Mouse (Mus musculus) hindbrain, embryonic 15.5 days (tissue): ENCODE data around the gene Oser1. TPM values are rescaled to one million over a fixed set of nuclear protein-coding genes. Genes with fewer than 3 reads are reported as not detected.
"Not testable (repeated sequence)": the region's sequence is repeated elsewhere in the genome, so short reads cannot be mapped to it uniquely, and the experiment has no call there.

Experiments
- ATAC-seq: fragments of 200-750 bp; cut with Nextera tagmentation; 2 replicates; pipeline ENCODE4 v1.8.0; 2017; ENCODE audit warnings: low read depth, moderate number of reproducible peaks, moderate TSS enrichment; ENCODE audit not compliant: low FRiP score
- H3K27ac ChIP-seq: fragments of 300-500 bp; sonication (generic); replicated peaks from 2 replicates; pipeline ENCODE4 v1.5.1; 2015; ENCODE audit warnings: mild to moderate bottlenecking, inconsistent platforms
- H3K27me3 ChIP-seq: fragments of 300-500 bp; sonication (generic); 2 replicates; pipeline ENCODE4 v1.6.1; 2015; ENCODE audit warnings: control low read depth, inconsistent platforms
- H3K36me3 ChIP-seq: fragments of 300-500 bp; sonication (generic); 2 replicates; pipeline ENCODE4 v1.6.1; 2015; ENCODE audit warnings: control low read depth, inconsistent platforms
- H3K4me1 ChIP-seq: fragments of 300-500 bp; sonication (generic); replicated peaks from 2 replicates; pipeline ENCODE4 v1.6.1; 2015; ENCODE audit warnings: control low read depth, inconsistent platforms
- H3K4me2 ChIP-seq: fragments of 300-500 bp; sonication (generic); 2 replicates; pipeline ENCODE4 v1.6.1; 2015; ENCODE audit warnings: moderate library complexity, mild to moderate bottlenecking, inconsistent platforms
- H3K4me3 ChIP-seq: fragments of 300-500 bp; sonication (generic); 2 replicates; pipeline ENCODE4 v1.5.1; 2015; ENCODE audit warnings: mild to moderate bottlenecking, inconsistent platforms
- H3K9ac ChIP-seq: fragments of 300-500 bp; sonication (generic); 2 replicates; pipeline ENCODE4 v1.6.1; 2015; ENCODE audit warnings: inconsistent platforms
- H3K9me3 ChIP-seq: fragments of 300-500 bp; sonication (generic); 2 replicates; pipeline ENCODE4 v1.6.1; 2016; ENCODE audit warnings: control low read depth, inconsistent platforms
- WGBS: fragments of 180-500 bp; shearing (Covaris S2); methylation state at CpG from one replicate; pipeline ENCODE4 v1.1.7; 2015; 5-methylcytosine and 5-hydroxymethylcytosine counted together
- polyA plus RNA-seq: library from polyadenylated mRNA; unstranded; fragments of >200 nt; fragmentation: Nextera tagmentation; extraction: Ambion mirVana; gene quantifications from 2 replicates; pipeline ENCODE4 v1.2.1, GENCODE M21; 2015

The Oser1 gene
- polyA plus RNA-seq, 1 experiment from 2014 or later = 72.1 TPM

GRCm38 (mm10) chr2:163417830-163418229, 6.7 kb downstream of the Oser1 start:
- H3K36me3 ChIP-seq = peaks cover 13% of the 10 kb centered on the region
- peaks cover 33% of the 10 kb centered on the region for H3K4me1 ChIP-seq
- H3K4me3 ChIP-seq = peak overlapping the region; percentile 76; the same call in 1 of the 2 replicates
- H3K27ac ChIP-seq = no peak overlapping the region
- H3K4me2 ChIP-seq = peak overlapping the region; percentile 74
- no peaks in the 10 kb centered on the region for H3K9me3 ChIP-seq
- H3K9ac ChIP-seq = no peak overlapping the region
- no peaks in the 10 kb centered on the region for H3K27me3 ChIP-seq
- no peak for ATAC-seq

GRCm38 (mm10) chr2:163417026-163417425, 7.5 kb downstream of the Oser1 start:
- no peaks in the 10 kb centered on the region for H3K27me3 ChIP-seq
- no peak overlapping the region for H3K4me2 ChIP-seq
- H3K27ac ChIP-seq = no peak overlapping the region
- 92% methylated on average over 6 of the region's 6 CpGs for WGBS
- ATAC-seq = no peak
- peaks cover 16% of the 10 kb centered on the region for H3K36me3 ChIP-seq
- no peak overlapping the region for H3K4me3 ChIP-seq
- H3K4me1 ChIP-seq = peaks cover 33% of the 10 kb centered on the region
- no peaks in the 10 kb centered on the region for H3K9me3 ChIP-seq
- H3K9ac ChIP-seq = no peak overlapping the region

- Histone ChIP-seq H3K27ac (no peak overlapping the region), H3K9me3 (no peaks in the 10 kb centered on the region), H3K4me3 (no peak overlapping the region), H3K27me3 (no peaks in the 10 kb centered on the region), H3K4me2 (no peak overlapping the region), H3K9ac (no peak overlapping the region), H3K4me1 (peaks cover 8% of the 10 kb centered on the region), H3K36me3 (peaks cover 46% of the 10 kb centered on the region)
- WGBS = 92% methylated on average over 9 of the region's 9 CpGs
- no peak for ATAC-seq
Measured at GRCm38 (mm10) chr2:163412846-163413590, 11.5 kb downstream of the Oser1 start.

GRCm38 (mm10) chr2:163412419-163412818, 12.1 kb downstream of the Oser1 start:
- ATAC-seq = no peak
- H3K4me2 ChIP-seq = no peak overlapping the region
- no peak overlapping the region for H3K9ac ChIP-seq
- no peaks in the 10 kb centered on the region for H3K27me3 ChIP-seq
- peaks cover 2% of the 10 kb centered on the region; the same call in 1 of the 2 replicates for H3K4me1 ChIP-seq
- H3K36me3 ChIP-seq = peaks cover 47% of the 10 kb centered on the region
- H3K27ac ChIP-seq = no peak overlapping the region
- WGBS = 98% methylated on average over 4 of the region's 4 CpGs
- no peaks in the 10 kb centered on the region for H3K9me3 ChIP-seq
- no peak overlapping the region for H3K4me3 ChIP-seq

GRCm38 (mm10) chr2:163411840-163412239, 12.7 kb downstream of the Oser1 start:
- H3K27me3 ChIP-seq = no peaks in the 10 kb centered on the region
- no peaks in the 10 kb centered on the region for H3K4me1 ChIP-seq
- H3K9me3 ChIP-seq = no peaks in the 10 kb centered on the region
- ATAC-seq = no peak
- H3K27ac ChIP-seq = no peak overlapping the region
- H3K4me3 ChIP-seq = no peak overlapping the region
- WGBS = 95% methylated on average over 4 of the region's 4 CpGs
- H3K9ac ChIP-seq = no peak overlapping the region
- no peak overlapping the region for H3K4me2 ChIP-seq
- peaks cover 53% of the 10 kb centered on the region for H3K36me3 ChIP-seq

GRCm38 (mm10) chr2:163411344-163411743, 13.2 kb downstream of the Oser1 start:
- ATAC-seq, H3K27me3 ChIP-seq, H3K9me3 ChIP-seq, H3K4me1 ChIP-seq, H3K9ac ChIP-seq, H3K4me3 ChIP-seq, H3K27ac ChIP-seq, H3K4me2 ChIP-seq: not testable (repeated sequence)
- WGBS = 98% methylated on average over 3 of the region's 3 CpGs
- peaks cover 53% of the 10 kb centered on the region for H3K36me3 ChIP-seq

GRCm38 (mm10) chr2:163410211-163410610, 14.3 kb downstream of the Oser1 start:
- no peak overlapping the region for H3K9ac ChIP-seq
- no peaks in the 10 kb centered on the region for H3K27me3 ChIP-seq
- WGBS = 90% methylated on average over 3 of the region's 3 CpGs
- no peaks in the 10 kb centered on the region for H3K9me3 ChIP-seq
- H3K4me2 ChIP-seq = no peak overlapping the region
- ATAC-seq = no peak
- no peak overlapping the region for H3K27ac ChIP-seq
- H3K36me3 ChIP-seq = peaks cover 57% of the 10 kb centered on the region
- H3K4me3 ChIP-seq = no peak overlapping the region
- no peaks in the 10 kb centered on the region for H3K4me1 ChIP-seq

DNA sequence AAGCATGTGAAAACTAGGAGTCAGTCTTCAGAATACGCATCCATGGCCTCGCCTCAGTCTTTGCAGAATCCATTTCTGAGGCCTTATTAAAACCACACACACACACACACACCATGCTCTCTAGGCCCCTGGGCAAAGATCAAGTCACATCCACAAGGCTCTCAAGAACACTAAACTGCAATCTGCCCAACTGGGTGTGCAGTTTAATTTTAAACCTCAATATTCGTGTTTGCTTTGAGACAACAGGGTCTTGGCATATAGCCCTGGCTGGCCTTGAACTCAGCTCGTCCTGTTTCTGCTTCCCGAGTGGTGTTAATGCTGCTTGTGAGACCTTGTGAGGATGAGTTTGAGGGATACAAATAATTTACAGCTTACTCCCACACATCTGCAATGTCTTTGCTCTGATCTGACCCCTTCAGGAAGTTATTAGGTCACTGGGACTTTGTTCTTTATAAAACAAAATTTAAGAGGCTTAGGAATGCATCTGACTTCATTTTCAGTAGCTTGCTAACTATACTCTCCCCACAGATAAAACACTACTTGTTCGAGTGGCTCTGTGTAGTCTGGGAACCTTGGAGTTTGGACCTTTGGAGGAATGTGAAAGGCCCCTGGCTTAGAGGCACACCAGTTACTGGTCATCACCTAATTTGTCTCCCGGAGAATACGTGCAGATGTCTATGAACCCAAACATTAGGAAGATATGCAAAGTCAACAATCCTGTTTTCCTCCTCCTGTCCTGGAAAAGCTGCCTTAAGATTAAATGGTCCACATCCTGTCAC, 20.3 kb downstream of the Oser1 start:
- 89% methylated on average over 8 of the region's 8 CpGs for WGBS
- no peaks in the 10 kb centered on the region for H3K9me3 ChIP-seq
- no peak overlapping the region for H3K4me2 ChIP-seq
- no peak for ATAC-seq
- peaks cover 32% of the 10 kb centered on the region for H3K36me3 ChIP-seq
- H3K9ac ChIP-seq = no peak overlapping the region
- H3K27ac ChIP-seq = no peak overlapping the region
- no peaks in the 10 kb centered on the region for H3K27me3 ChIP-seq
- no peaks in the 10 kb centered on the region for H3K4me1 ChIP-seq
- H3K4me3 ChIP-seq = no peak overlapping the region

GRCm38 (mm10) chr2:163401221-163401620, 23.3 kb downstream of the Oser1 start:
- WGBS = 14% methylated on average over 8 of the region's 8 CpGs

DNA sequence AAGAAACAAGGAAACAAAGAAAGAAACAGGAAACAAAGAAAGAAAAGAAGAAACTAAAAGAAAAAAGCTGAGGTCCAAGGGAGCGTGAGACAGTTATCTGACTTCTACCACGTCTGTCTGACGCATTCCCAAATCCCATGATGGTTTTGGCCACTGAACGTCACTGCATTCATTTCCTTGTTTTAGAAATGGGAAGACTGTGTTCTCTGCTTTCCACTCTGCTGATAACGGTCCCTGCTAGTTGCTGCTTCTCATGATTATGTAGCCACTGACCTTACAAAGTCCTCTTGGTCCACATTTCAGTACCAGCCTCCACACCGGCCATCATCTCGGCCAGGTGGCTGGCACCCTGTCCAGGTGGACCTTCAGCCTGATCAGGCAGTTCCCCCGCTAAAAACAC, 25.3 kb downstream of the Oser1 start:
- 77% methylated on average over 8 of the region's 8 CpGs for WGBS
- no peak for ATAC-seq
- Histone ChIP-seq H3K9ac (no peak overlapping the region), H3K4me2 (no peak overlapping the region), H3K9me3 (no peaks in the 10 kb centered on the region), H3K4me1 (no peaks in the 10 kb centered on the region), H3K27ac (no peak overlapping the region), H3K4me3 (no peak overlapping the region), H3K27me3 (no peaks in the 10 kb centered on the region), H3K36me3 (peaks cover under 1% of the 10 kb centered on the region; the same call in 1 of the 2 replicates)

More at GRCm38 (mm10) chr2:163401221-163401620, 23.3 kb downstream of the Oser1 start:
- peaks cover 15% of the 10 kb centered on the region for H3K36me3 ChIP-seq
- no peak overlapping the region for H3K27ac ChIP-seq
- ATAC-seq = no peak
- H3K4me3 ChIP-seq = no peak overlapping the region
- no peaks in the 10 kb centered on the region for H3K27me3 ChIP-seq
- H3K9ac ChIP-seq = no peak overlapping the region
- no peaks in the 10 kb centered on the region for H3K9me3 ChIP-seq
- H3K4me1 ChIP-seq = no peaks in the 10 kb centered on the region
- no peak overlapping the region for H3K4me2 ChIP-seq

DNA sequence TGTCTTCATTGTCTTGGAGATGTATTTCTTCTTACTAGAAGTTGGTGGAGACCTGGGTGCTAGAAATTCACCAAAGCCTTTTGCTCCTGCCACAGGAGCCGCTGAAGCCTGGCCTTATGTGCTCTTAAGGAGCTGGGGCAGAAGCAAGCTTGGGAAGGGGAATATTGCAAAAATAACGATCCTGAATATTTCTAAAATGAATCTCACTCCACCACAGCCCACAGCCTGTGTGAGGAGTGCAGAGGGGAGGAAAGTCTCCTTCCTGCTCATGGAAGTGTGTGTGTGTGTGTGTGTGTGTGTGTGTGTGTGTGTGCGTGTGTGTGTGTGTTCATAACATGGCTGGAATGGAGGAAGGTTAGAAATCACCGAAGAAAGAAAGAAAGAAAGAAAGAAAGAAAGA, 25.7 kb downstream of the Oser1 start:
- H3K4me2 ChIP-seq = no peak overlapping the region
- no peak overlapping the region for H3K9ac ChIP-seq
- WGBS = 87% methylated on average over 4 of the region's 4 CpGs
- no peak overlapping the region for H3K27ac ChIP-seq
- H3K4me3 ChIP-seq = no peak overlapping the region
- H3K4me1 ChIP-seq = no peaks in the 10 kb centered on the region
- no peaks in the 10 kb centered on the region for H3K9me3 ChIP-seq
- no peak for ATAC-seq
- no peaks in the 10 kb centered on the region for H3K36me3 ChIP-seq
- no peaks in the 10 kb centered on the region for H3K27me3 ChIP-seq

DNA sequence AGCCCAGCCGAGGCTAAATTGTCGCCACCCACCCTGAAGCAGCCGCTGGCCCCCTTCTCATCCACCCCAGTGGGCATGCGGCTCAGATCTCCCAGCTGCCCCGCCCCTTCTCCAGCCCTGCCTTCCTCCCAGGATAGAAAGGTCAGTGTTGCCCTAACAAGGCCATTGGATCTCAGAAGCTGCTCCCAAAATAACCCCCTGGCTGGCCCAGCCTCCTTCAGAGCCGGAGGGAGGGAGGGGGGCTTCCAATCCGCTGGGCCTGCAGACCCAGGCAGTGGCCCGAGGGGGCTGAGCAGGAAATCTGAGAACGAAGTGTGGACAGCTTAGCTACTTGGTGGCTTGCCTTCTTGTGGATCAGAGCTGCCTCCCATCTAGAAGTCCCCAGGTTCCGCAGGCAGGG, 26.6 kb downstream of the Oser1 start, which contains the start of gene Jph2:
Gene Jph2 (minus strand): TSS at position 89 of the 400 bp plus-strand sequence.
- 12% methylated on average over 10 of the region's 10 CpGs for WGBS
- no peak for ATAC-seq
- no peak within 1 kb of the TSS for H3K9ac ChIP-seq
- H3K4me1 ChIP-seq = no peaks in the 10 kb centered on the region
- H3K4me2 ChIP-seq = peak within 1 kb of the TSS; percentile 20; the same call in 1 of the 2 replicates
- no peaks in the 10 kb centered on the region for H3K36me3 ChIP-seq
- no peaks in the 10 kb centered on the region for H3K9me3 ChIP-seq
- H3K27ac ChIP-seq = no peak within 1 kb of the TSS
- H3K27me3 ChIP-seq = no peaks in the 10 kb centered on the region
- H3K4me3 ChIP-seq = no peak within 1 kb of the TSS
